Mouse (Mus musculus) ovary, postnatal 14 days (tissue): ENCODE measurements at regions not wholly inside any gene's neighbourhood (a gene's known extent, or its start where the extent isn't known, plus 50 kb on each side); places are given as distances from the start of the nearest gene placed in this dataset.

Source experiments
- DNase-seq: peaks from one replicate; pipeline ENCODE4 v3.0.0; 2022; ENCODE audit warnings: low spot score

DNA sequence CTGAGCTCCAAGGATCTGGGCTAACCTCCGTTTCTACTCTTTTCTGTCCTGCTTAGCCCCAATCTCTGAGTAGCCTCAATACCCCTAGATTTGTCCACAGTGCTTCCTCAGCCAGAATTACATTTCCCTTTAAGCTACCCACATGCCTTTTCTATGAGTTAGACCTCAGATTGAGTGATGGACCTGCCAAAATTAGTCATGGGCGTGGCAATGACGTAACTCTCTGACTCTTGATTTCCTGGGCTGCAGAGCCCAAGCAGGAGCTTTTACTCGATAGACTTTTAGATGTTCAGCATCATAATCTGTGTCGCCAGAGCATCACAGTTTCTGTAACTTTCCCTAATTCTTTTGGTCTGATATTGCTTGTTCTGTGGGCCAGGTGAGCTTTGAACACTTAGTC is 186.9 kb upstream of the Rora start:
- DNase-seq: no peak

GRCm38 (mm10) chr9:68476391-68476790 is 177.2 kb upstream of the Rora start:
- DNase-seq: no peak

GRCm38 (mm10) chr9:68477466-68477865 is 176.1 kb upstream of the Rora start:
- DNase-seq: no peak

DNA sequence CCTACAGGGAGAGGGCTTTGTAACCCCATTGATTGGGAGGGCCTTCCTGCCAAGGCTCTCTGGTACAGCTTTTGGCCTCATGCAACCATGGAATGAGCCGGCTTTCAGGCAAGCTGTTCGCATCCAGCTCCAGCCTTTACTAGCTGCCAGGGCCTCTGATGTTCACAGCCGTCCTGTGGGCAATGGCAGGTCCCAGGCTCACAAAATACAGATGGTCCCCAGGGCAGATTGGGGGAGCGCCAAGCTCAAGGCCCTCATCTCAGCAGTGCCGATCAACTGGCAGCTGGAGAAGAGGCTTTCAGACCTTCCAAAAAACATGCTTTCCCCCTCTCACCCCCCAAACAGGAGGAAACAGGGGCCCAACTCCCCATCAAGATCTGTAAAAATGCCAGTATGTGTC is 166.9 kb upstream of the Rora start:
- DNase-seq: no peak

- no peak for DNase-seq
These were observed 162.4 kb upstream of the Rora start for GRCm38 (mm10) chr9:68491151-68491550.

DNA sequence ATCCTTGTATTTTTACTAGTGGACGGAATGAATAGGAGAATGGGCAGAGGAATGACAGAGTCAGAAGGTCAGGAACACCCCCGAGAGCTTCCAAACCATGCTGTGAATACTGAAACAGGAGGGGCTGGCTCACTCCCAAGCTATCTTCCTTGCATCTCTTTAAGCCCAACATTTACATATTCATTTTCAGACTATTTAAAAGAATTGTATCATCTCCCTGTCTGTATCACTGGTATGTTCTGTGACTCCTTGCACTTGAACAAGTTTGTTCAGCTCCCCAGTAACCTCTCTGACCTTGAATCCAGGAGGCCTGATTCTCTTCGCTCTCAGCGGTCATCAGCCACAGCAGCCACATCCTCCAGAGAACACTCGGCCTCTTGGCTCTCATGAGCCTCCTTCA is 132.4 kb upstream of the Rora start:
- DNase-seq: no peak

GRCm38 (mm10) chr9:68561767-68562552 is 91.6 kb upstream of the Rora start:
- no peak for DNase-seq

GRCm38 (mm10) chr9:68563206-68563605 is 90.4 kb upstream of the Rora start:
- DNase-seq: no peak

- no peak for DNase-seq
These were observed 67.8 kb upstream of the Rora start for GRCm38 (mm10) chr9:68585751-68586150.

DNA sequence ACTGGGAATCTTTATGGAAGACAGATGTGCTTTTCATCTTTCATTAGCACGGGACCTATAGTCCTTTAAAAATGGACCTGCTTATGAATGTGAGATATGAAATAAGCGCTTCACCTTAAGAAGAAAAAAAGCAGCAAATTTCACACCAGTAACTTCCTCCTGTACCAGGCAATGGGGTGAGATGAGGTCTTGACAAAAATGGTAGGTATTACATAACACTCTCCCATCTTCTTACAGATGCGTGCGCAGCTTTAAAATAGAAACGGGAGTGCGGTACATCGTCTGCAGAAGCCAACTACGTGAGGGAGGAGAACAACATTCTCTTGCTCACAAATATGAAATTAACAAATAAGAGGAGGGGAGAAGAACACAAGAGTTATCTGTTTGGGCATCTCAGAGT is 62.6 kb upstream of the Rora start:
- DNase-seq: no peak

- no peak for DNase-seq
These were observed 60.6 kb upstream of the Rora start for GRCm38 (mm10) chr9:68592976-68593375.

- no peak for DNase-seq
These were observed 59.0 kb upstream of the Rora start for GRCm38 (mm10) chr9:68594586-68594985.
